Mouse (Mus musculus): ENCODE data around the gene Cacnb4.

DNA sequence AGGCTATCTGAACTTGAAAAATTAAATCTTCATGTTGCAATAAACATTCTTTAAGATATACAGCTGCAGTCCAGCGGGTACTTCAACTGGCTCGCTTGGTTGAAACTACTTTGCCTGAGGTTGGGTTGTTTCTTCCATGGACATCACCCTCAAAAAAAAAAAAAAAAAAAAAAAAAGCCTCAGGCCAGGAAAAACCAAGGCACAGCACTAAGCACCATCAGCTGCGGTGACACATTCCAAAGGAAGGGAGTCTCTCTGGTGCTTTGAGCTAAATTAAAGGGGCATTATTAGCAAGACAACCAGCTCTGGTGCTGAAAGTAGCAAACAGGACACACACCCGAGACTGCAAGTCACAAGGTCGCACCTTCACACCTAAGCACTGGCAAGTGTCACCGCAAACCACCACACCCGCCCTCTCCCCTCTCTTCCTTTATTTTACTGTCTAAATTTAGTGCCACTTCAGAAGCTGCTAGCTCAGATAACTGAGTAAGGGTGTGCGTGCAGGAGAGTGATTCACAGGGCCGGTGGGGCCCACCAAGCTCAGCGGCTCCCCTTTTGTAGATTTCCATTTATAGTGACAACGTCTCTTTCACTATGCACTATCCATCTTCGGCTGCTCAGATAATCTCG lies 105.2 kb downstream of the Cacnb4 start:
- TF ChIP-seq CTCF (conservative IDR thresholded peaks at IDR 0.05; ENCODE audit: low read length) (no peak), POU5F1 (IDR thresholded peaks at IDR 0.05; ENCODE audit: borderline replicate concordance, low read length) (no peak)
